Mouse (Mus musculus) bone marrow macrophage, adult 2 months (primary cell): ENCODE measurements around the gene Scgn.

ENCODE experiments used
- CTCF ChIP-seq: IDR thresholded peaks from 2 replicates; pipeline ENCODE4 v1.5.1; 2012; ENCODE audit warnings: low read depth, mild to moderate bottlenecking, low read length, moderate library complexity
- POLR2A ChIP-seq: IDR thresholded peaks from 2 replicates; pipeline ENCODE4 v1.6.1; 2012; ENCODE audit warnings: mild to moderate bottlenecking, low read depth, low read length, borderline replicate concordance

DNA sequence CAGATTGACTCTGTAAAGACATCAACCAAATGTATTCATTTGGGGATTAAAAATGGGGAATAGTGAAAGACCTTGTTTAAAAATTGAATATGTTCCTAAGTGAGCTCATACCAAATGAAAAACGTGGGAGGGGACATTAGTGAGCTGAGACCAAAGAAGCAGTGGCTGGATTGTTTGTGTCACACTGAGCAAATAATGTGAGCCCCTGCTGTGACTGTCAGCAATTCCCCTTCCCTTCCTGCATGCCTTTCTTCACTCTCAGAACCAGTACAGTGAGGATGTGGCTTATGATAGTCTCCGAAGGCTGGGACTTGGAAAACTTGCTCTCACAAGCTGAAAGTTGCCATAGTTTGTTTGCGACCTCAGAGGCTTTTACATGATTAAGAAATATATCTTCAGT is 5.9 kb downstream of the Scgn start:
- no peak for TF ChIP-seq POLR2A
- no peak for TF ChIP-seq CTCF
